Mouse (Mus musculus) brain, adult 2 months (tissue): Measurements from ENCODE around the gene Tedc1.

Source experiments
- DNase-seq: peaks from one replicate; pipeline ENCODE4 v3.0.0; 2011; ENCODE audit warnings: low read depth, low spot score

Gene Tedc1

DNA sequence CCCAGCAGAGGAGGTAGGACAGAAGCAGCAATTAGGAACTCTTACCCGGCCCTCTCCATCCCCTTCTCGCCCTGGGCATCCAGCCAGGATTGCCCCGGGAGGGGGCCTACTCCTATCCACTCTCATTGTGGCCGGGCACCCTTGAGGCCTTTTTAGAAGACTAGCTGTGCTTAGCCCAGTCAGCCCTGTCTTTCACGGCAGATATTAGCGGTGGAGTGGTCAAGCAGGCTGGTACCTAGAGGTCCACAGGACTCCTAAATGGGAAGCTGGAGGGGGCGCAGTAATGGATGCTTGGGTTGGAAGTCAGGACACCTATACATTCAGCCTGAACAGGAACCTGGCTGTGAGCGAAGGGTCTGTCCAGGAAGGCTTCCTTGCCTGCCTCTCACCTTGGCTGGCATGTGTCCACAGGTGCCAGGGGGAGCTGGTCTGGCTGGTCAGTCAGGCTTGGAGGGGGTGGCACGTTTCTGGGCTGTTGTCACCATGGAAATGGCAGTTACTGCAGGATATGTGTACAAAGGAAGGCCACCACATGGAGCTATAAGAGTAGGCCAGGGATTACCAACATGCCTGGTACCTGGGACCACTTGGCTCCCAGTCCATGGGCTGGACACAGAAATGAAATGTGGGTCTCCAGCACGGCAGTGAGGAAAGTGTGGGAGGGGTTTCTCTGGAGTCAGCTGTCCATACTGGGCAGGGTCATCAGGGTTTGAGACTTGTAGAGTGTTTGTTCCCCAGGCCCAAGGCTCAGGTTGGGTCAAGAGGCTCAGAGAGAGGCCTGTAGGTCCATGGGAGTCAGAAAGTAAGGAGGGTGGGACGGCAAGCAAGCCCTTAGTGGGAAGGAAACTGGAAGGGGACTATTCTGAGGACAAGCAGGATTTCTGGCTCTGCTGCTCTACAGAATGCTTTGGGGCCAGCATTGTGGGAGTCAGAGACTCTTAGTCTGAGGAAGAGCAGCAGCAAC lies 17.0 kb upstream of the Tedc1 start:
- DNase-seq, result no peak

GRCm38 (mm10) chr12:113139908-113140615 lies 16.2 kb upstream of the Tedc1 start, which contains the start of gene Crip2:
Crip2 (plus strand) TSS chr12:113140236.
- peak; percentile 95 for DNase-seq

GRCm38 (mm10) chr12:113140616-113141411 lies 15.4 kb upstream of the Tedc1 start:
- DNase-seq, result no peak

GRCm38 (mm10) chr12:113141531-113141973 lies 14.7 kb upstream of the Tedc1 start:
- peak; percentile 51 for DNase-seq

GRCm38 (mm10) chr12:113142021-113142975 lies 13.9 kb upstream of the Tedc1 start:
- peak; percentile 36 for DNase-seq

DNA sequence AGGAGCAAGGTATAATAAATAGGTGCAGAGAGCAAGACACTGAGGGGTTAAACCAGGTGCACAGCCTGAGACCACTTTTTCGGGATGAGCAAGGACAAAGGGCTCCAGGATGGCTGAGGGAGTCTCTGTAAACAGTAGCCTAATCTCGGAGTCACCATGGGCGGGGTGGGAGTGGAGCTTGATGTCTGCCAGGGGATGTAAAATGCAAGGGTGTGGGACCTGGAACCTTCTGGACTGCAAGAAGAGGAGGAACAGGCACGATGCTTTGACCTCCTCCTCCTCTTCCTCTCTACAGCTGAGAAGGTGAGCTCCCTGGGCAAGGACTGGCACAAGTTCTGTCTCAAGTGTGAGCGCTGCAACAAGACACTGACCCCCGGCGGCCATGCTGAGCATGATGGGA lies 13.1 kb upstream of the Tedc1 start:
- DNase-seq, result no peak

GRCm38 (mm10) chr12:113144001-113144756 lies 12.0 kb upstream of the Tedc1 start:
- peak; percentile 64 for DNase-seq

GRCm38 (mm10) chr12:113144886-113145285 lies 11.3 kb upstream of the Tedc1 start:
- no peak for DNase-seq

DNA sequence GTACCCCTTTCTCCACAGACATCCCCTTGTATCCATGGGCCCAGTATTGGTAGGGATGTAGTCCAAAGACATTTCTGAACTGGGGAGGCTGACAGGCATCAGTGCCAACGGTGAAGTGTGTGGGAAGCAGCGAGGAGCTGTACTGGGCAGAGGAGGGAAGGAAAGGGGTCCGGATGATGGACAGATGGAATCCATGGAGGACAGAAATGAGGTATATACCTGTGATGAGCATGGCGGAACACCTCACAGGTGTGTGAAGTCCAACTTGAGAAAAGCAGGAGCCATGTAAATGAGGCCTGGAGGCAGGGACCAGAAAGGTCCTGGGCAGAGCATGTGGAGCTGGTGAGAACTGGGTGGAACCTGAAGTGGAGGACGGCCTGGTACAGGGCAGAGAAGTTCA lies 10.6 kb upstream of the Tedc1 start:
- no peak for DNase-seq

GRCm38 (mm10) chr12:113146112-113147057 lies 9.8 kb upstream of the Tedc1 start, which contains the start of gene Crip1:
Crip1 (plus strand) TSS chr12:113146316.
- peak; percentile 82 for DNase-seq

- DNase-seq, result peak; percentile 74
Observed at GRCm38 (mm10) chr12:113147481-113147880, 8.7 kb upstream of the Tedc1 start.

DNA sequence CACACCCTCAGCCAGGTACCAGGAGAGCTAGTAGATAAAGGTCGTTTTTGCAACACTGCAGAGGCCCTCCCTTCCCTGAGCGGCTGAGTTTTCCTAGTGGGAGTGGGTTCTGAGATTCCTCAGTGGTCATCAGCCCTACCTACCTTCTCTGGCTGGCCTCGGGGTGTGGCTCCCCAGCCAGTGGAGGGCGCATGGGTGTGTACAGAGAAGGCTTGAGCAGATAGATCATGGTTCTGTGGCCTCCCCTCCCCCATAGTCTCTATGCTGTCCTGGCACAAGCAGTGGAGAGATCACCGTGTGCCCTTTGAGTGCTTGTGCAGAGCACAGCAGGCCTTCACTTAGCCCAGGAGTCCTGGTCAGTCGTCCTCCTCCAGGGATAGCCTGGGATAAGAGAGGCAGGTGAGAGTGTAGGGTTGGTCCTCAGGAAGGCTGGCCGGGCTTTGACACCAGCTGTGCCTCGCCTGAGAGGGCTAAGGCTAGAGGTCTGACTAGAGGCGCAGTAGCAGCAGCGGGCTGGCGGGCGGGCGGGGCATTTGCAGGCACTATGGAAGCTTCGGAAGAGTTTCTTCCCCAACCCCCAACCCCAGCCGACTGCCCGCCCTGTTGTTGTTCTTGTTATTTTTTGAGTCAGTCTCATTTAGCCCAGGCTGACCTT lies 7.7 kb upstream of the Tedc1 start:
- DNase-seq, result no peak

- no peak for DNase-seq
Observed at GRCm38 (mm10) chr12:113149341-113149740, 6.9 kb upstream of the Tedc1 start.

DNA sequence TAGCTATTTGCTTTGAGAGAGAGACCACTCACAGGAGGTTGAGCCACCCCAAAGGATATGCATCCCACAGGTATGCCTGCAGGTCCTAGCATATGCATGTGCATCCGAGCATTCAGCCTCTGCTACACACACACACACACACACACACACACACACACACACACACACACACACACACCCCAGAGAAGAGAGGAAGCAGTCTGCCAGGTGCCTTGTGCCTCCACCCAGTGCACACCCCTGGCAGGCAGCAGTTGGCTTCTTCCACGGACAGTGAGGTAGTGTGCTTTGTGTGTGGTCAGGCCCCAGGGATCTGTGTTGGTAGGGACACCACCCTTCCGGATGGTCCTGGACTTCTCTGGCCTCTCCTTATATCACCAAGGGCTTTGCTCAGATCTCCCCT lies 6.3 kb upstream of the Tedc1 start:
- no peak for DNase-seq

DNA sequence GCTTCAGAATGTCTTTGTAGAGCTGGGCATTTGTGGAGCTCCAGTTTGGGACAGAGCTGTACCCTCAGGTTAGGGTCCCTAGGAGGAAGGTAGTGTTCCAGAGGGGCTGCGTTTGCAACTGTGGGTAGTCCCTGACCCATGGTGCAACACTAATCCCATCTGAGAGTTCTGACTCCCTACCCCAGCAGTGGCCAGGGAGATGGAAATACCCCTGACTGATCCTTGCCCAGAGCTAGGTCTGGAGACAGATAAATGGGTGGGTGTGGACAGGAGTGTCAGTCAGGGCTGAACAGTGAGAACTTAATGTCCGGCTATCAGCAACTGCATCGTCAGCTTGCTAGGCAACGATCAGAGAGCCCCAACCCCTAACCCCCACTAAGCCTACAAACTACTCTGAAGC lies 5.6 kb upstream of the Tedc1 start:
- no peak for DNase-seq

DNA sequence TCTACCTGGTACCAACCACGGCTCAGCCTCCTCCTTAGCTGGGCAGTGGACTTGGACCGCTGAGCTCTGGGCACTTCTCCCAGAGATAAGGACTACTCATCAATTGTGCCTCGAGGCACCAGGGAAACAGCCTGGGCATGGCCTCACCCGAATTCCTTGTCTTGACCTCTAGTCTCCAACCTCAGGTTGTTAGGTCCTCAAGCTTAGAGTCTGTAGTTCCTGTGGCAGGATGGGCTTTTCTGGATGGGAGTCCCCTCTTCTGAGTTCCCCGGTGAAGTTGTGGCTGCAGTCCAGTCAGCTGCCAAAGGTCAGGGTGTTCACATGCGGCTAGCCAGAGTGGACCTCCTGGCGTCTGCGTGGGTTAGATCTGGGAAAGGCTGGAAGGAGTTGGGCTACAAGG lies 5.2 kb upstream of the Tedc1 start:
- DNase-seq, result no peak

DNA sequence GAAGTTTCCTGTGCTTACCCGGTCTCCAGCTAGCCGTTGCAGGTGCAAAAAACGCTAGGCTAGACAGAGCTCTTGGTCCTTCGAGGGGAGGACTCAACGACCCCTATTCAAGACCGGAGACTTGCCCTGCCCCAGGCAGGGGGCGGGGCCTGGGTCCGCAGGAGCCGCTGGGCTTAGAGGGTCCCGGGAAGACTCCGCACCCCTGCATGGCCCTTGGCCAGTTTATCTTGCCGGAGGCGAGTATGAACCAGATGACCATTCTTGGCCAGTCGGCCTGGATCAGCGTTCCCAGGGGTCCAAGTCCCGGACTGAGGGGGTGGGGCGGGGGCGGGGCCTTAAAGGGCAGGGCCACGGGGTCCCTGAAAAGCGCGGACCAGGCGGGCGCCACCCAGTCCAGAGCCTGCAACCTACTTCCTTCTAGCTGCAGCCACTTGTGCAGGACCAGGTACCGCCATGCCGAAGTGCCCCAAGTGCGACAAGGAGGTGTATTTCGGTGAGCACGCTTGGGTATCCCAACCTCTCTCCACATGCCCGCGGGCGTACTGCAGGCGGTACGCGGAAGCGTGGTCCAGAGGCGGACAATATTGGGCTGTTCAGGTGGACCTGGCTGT lies 4.5 kb upstream of the Tedc1 start:
- DNase-seq, result no peak

DNA sequence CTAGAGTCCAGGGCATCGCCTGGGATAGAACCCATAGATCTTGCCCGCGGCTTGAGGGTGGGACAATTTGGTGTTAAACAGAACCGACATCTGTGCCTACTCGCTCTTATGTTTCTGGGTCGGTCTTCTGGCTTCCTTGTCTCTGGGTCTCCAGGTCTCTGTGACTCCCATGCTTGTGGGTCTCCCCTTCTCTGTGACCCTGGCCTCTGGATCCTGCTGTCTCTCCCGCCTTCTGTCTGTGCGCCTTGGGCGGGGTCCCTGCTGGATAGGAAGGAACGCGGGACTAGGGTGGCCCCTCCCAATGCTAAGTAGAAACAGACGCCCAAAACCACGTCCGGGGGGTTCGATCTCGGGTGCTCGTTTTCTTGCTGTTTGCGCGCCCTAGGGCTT lies 4.0 kb upstream of the Tedc1 start:
- DNase-seq, result no peak
